Mouse (Mus musculus) hindbrain, embryonic 16.5 days (tissue): Measurements from ENCODE around the gene Naglu. TPM values are rescaled to one million over a fixed set of nuclear protein-coding genes. Genes with fewer than 3 reads are reported as not detected.
A peak's percentile ranks its signal among the peaks of the same experiment; 100 is the strongest.

ENCODE experiments used
- ATAC-seq: fragments of 200-750 bp; cut with Nextera tagmentation; 2 replicates; pipeline ENCODE4 v1.8.0; 2017; ENCODE audit warnings: moderate TSS enrichment, moderate library complexity
- H3K27ac ChIP-seq: fragments of 300-500 bp; sonication (generic); 2 replicates; pipeline ENCODE4 v1.5.1; 2014; ENCODE audit warnings: low read depth, mild to moderate bottlenecking, control low read depth, low read length, moderate library complexity
- H3K27me3 ChIP-seq: fragments of 300-500 bp; sonication (generic); replicated peaks from 2 replicates; pipeline ENCODE4 v1.6.1; 2014; ENCODE audit warnings: low read length; ENCODE audit not compliant: control insufficient read depth, insufficient read depth
- H3K36me3 ChIP-seq: fragments of 300-500 bp; sonication (generic); 2 replicates; pipeline ENCODE4 v1.6.1; 2014; ENCODE audit warnings: mild to moderate bottlenecking, low read length, moderate library complexity, mixed read lengths; ENCODE audit not compliant: control insufficient read depth, insufficient read depth
- H3K4me1 ChIP-seq: fragments of 300-500 bp; sonication (generic); 2 replicates; pipeline ENCODE4 v1.6.1; 2014; ENCODE audit warnings: low read depth, low read length; ENCODE audit not compliant: control insufficient read depth, insufficient read depth
- H3K4me2 ChIP-seq: fragments of 300-500 bp; sonication (generic); 2 replicates; pipeline ENCODE4 v1.6.1; 2014; ENCODE audit warnings: mild to moderate bottlenecking, low read length, control low read depth, moderate library complexity
- H3K4me3 ChIP-seq: fragments of 300-500 bp; sonication (generic); 2 replicates; pipeline ENCODE4 v1.5.1; 2014; ENCODE audit warnings: mild to moderate bottlenecking, low read length, control low read depth, moderate library complexity
- H3K9ac ChIP-seq: fragments of 300-500 bp; sonication (generic); 2 replicates; pipeline ENCODE4 v1.6.1; 2014; ENCODE audit warnings: low read depth, mild to moderate bottlenecking, control low read depth, low read length, moderate library complexity
- H3K9me3 ChIP-seq: fragments of 300-500 bp; sonication (generic); 2 replicates; pipeline ENCODE4 v1.6.1; 2014; ENCODE audit warnings: mild to moderate bottlenecking, low read length, moderate library complexity; ENCODE audit not compliant: control insufficient read depth
- WGBS: fragments of 180-500 bp; shearing (Covaris S2); extraction: QIAGEN DNeasy Blood & Tissue Kit; methylation state at CpG from one replicate; pipeline ENCODE4 v1.1.7; 2014; 5-methylcytosine and 5-hydroxymethylcytosine counted together
- polyA plus RNA-seq: library from polyadenylated mRNA; unstranded; fragments of >200 nt; fragmentation: Nextera tagmentation; extraction: Ambion mirVana; gene quantifications from 2 replicates; pipeline ENCODE4 v1.2.1, GENCODE M21; 2015

Gene Naglu
- polyA plus RNA-seq, 1 experiment from 2014 or later, result 13.9 TPM

DNA sequence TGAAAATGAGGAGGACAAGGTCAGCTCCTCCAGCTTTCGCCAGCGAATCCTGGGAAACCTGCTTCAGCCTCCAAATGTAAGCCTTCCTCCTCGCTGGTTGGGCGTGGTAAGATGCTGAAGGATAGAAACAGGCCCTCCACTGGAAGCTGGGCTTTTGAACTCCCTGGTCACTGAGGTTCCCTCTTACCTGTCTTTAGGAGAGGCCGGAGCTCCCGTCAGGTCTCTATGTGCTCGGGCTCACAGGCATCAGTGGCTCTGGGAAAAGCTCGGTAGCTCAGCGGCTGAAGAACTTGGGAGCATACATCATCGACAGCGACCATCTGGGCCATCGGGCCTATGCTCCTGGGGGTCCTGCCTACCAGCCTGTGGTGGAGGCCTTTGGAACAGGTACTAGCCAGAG lies 15.0 kb downstream of the Naglu start:
- peaks cover 11% of the 10 kb centered on the region for H3K36me3 ChIP-seq
- no peak overlapping the region for H3K4me3 ChIP-seq
- H3K9ac ChIP-seq, result no peak overlapping the region
- no peak for ATAC-seq
- WGBS, result 95% methylated on average over 12 of the region's 12 CpGs
- no peak overlapping the region for H3K27ac ChIP-seq
- H3K9me3 ChIP-seq, result no peaks in the 10 kb centered on the region
- peaks cover 11% of the 10 kb centered on the region for H3K27me3 ChIP-seq
- H3K4me1 ChIP-seq, result peaks cover 35% of the 10 kb centered on the region
- no peak overlapping the region for H3K4me2 ChIP-seq

DNA sequence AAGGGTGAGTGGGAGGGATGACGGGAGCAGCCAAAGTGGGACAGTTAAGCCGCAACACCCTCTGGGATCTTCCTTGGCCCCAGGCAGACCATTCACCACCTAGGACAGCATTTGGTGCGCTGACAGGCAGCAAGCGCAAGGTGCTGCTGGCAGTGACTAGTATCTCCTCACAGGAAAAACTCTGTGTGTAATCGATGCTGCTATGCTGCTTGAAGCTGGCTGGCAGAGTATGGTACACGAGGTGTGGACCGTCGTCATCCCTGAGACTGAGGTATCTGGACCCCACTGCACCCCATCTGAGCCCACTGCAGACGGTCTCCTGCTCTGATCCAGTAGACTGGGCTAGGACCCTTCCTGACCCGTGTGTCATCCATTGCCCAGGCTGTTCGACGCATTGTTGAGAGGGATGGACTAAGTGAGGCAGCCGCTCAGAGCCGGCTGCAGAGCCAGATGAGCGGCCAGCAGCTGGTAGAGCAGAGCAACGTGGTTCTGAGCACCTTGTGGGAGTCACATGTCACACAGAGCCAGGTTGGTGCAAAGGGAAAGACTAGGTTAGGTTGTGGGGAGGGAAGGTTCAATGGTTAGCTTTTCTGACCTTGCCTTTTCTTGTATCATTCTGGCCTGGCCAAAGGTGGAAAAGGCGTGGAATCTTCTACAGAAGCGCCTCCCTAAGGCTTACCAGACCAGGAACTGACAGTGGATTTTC lies 16.0 kb downstream of the Naglu start:
- Histone ChIP-seq H3K4me1 (peaks cover 35% of the 10 kb centered on the region), H3K27me3 (peaks cover 1% of the 10 kb centered on the region; the same call in 1 of the 2 replicates), H3K36me3 (peaks cover 21% of the 10 kb centered on the region), H3K9ac (no peak overlapping the region), H3K9me3 (no peaks in the 10 kb centered on the region), H3K4me2 (no peak overlapping the region), H3K4me3 (no peak overlapping the region), H3K27ac (peak overlapping the region; percentile 86; the same call in 1 of the 2 replicates)
- ATAC-seq, result no peak
- 93% methylated on average over 18 of the region's 18 CpGs for WGBS

GRCm38 (mm10) chr11:101086323-101086674 lies 16.5 kb downstream of the Naglu start:
- 79% methylated on average over 6 of the region's 6 CpGs for WGBS
- peak overlapping the region; percentile 86 for H3K27ac ChIP-seq
- H3K4me1 ChIP-seq, result peaks cover 35% of the 10 kb centered on the region
- peak overlapping the region; percentile 97 for H3K4me2 ChIP-seq
- no peaks in the 10 kb centered on the region for H3K27me3 ChIP-seq
- H3K9me3 ChIP-seq, result no peaks in the 10 kb centered on the region
- H3K36me3 ChIP-seq, result peaks cover 26% of the 10 kb centered on the region
- ATAC-seq, result no peak
- peak overlapping the region; percentile 95; the same call in 1 of the 2 replicates for H3K9ac ChIP-seq
- H3K4me3 ChIP-seq, result no peak overlapping the region

GRCm38 (mm10) chr11:101086756-101087681 lies 17.2 kb downstream of the Naglu start, which contains the start of gene Mlx:
Gene Mlx (plus strand): TSS chr11:101087277.
- Histone ChIP-seq H3K4me1 (peaks cover 31% of the 10 kb centered on the region), H3K9ac (peak within 1 kb of the TSS; percentile 95), H3K4me2 (peak within 1 kb of the TSS; percentile 97), H3K27me3 (no peaks in the 10 kb centered on the region), H3K36me3 (peaks cover 32% of the 10 kb centered on the region), H3K27ac (peak within 1 kb of the TSS; percentile 86), H3K4me3 (peak within 1 kb of the TSS; percentile 92), H3K9me3 (no peaks in the 10 kb centered on the region)
- WGBS, result under 1% methylated on average over 51 of the region's 52 CpGs
- peak; percentile 86 for ATAC-seq

GRCm38 (mm10) chr11:101087682-101088055 lies 17.9 kb downstream of the Naglu start:
- ATAC-seq, result no peak
- Histone ChIP-seq H3K9me3 (no peaks in the 10 kb centered on the region), H3K4me2 (peak overlapping the region; percentile 97), H3K27ac (peak overlapping the region; percentile 86), H3K4me3 (peak overlapping the region; percentile 92), H3K4me1 (peaks cover 31% of the 10 kb centered on the region), H3K9ac (peak overlapping the region; percentile 95), H3K36me3 (peaks cover 39% of the 10 kb centered on the region), H3K27me3 (no peaks in the 10 kb centered on the region)
- WGBS, result 8% methylated on average over 8 of the region's 8 CpGs

DNA sequence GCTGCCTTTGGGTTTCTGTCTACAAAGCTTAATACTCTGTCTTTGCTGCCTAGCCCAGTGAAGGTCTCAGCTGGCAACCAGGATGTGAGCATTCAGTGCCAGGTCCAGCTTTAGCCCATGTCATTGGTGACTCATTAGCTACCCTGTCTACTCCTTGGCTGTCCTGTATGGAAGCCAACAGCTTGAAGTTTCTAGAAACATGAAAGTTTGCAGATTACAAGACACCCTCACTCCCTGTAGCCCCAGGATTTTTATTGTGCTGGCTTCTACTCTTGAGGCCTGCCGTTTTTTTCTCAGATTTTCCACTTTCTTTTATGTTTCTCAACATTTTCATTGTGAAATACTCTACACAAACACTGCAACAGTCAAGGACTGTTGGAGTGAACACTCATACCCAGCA lies 20.1 kb downstream of the Naglu start:
- peaks cover 29% of the 10 kb centered on the region for H3K4me1 ChIP-seq
- 95% methylated on average over 1 of the region's 1 CpGs for WGBS
- no peak overlapping the region for H3K27ac ChIP-seq
- no peaks in the 10 kb centered on the region for H3K27me3 ChIP-seq
- H3K4me3 ChIP-seq, result no peak overlapping the region
- no peak overlapping the region for H3K4me2 ChIP-seq
- H3K9me3 ChIP-seq, result no peaks in the 10 kb centered on the region
- no peak for ATAC-seq
- H3K36me3 ChIP-seq, result peaks cover 45% of the 10 kb centered on the region
- no peak overlapping the region for H3K9ac ChIP-seq

DNA sequence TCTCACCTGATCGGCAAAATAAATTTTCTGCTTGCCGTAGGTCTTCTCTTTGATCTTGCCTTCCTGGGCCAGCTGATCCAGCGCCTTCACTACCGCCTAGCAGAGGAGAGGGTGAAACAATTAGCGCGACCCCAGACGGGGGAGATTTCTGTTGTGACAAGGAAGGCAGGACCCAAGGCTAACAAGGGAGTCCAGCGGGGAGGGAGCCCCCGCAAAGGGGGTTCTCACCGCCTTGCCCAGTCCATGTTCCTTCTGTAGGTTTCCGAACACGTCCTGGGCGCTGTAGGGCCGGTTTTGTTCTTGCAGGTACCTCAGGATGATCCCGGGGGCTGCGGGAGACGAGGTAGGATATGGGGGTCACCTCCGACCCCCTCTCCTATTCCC lies 25.1 kb downstream of the Naglu start:
- no peak for ATAC-seq
- H3K9me3 ChIP-seq, result no peaks in the 10 kb centered on the region
- peak overlapping the region; percentile 96 for H3K27ac ChIP-seq
- H3K9ac ChIP-seq, result peak overlapping the region; percentile 93
- peak overlapping the region; percentile 81 for H3K4me3 ChIP-seq
- peak overlapping the region; percentile 92 for H3K4me2 ChIP-seq
- WGBS, result 2% methylated on average over 18 of the region's 18 CpGs
- H3K4me1 ChIP-seq, result peaks cover 11% of the 10 kb centered on the region
- H3K27me3 ChIP-seq, result no peaks in the 10 kb centered on the region
- H3K36me3 ChIP-seq, result peaks cover 60% of the 10 kb centered on the region

DNA sequence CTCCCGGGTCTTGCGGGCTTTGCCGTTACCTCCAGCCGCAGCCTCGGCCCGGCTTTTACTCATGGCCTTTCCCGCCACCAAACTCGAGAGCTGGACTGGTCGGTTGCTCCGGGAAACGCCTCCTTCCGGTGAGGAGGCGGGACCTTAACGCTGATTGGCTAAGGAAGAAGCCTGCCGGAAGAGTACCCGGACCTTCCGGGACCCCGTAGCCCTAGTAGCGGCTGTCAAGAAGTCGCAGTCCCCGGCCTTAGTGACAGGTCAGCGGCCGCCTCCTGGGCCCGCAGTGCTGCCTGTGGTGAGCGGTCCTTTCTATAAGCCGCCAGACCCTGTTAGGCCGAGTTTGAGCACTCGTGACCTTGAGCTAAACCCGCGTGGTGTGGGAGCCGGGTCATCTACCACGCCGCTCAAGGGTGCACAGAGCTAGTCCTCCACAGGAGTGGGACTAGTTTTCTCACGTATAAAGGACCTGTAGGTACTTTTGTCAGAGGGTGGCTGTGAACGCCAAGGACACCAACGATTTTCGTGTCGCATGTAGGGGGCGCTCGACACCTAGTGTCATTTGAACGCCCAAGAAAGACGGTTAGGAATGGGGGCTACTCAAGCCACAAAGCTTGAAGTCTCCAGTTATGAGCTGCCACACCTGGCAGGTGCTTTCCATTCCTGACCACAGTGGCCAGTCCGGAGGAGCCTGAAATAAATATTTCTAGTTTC lies 25.7 kb downstream of the Naglu start, which contains the start of gene Psmc3ip:
TSS of gene Psmc3ip (minus strand) at position 123 of the 711 bp plus-strand sequence.
- H3K27me3 ChIP-seq, result no peaks in the 10 kb centered on the region
- H3K4me1 ChIP-seq, result peaks cover 11% of the 10 kb centered on the region
- ATAC-seq, result peak; percentile 96
- no peaks in the 10 kb centered on the region for H3K9me3 ChIP-seq
- WGBS, result 1% methylated on average over 43 of the region's 43 CpGs
- peak within 1 kb of the TSS; percentile 81 for H3K4me3 ChIP-seq
- H3K4me2 ChIP-seq, result peak within 1 kb of the TSS; percentile 92
- peaks cover 58% of the 10 kb centered on the region for H3K36me3 ChIP-seq
- peak within 1 kb of the TSS; percentile 93 for H3K9ac ChIP-seq
- peak within 1 kb of the TSS; percentile 96 for H3K27ac ChIP-seq
